Mouse (Mus musculus) ES-E14 (cell line): ENCODE measurements around the gene Nubp1.

ENCODE experiments used
- CHD2 ChIP-seq: IDR thresholded peaks from 2 replicates; pipeline ENCODE4 v1.6.1; 2014; ENCODE audit warnings: mild to moderate bottlenecking, low read depth, low read length, inconsistent platforms
- HCFC1 ChIP-seq: IDR thresholded peaks from 2 replicates; pipeline ENCODE4 v1.6.1; 2012; ENCODE audit warnings: low read length, inconsistent platforms, borderline replicate concordance; ENCODE audit not compliant: insufficient read depth

DNA sequence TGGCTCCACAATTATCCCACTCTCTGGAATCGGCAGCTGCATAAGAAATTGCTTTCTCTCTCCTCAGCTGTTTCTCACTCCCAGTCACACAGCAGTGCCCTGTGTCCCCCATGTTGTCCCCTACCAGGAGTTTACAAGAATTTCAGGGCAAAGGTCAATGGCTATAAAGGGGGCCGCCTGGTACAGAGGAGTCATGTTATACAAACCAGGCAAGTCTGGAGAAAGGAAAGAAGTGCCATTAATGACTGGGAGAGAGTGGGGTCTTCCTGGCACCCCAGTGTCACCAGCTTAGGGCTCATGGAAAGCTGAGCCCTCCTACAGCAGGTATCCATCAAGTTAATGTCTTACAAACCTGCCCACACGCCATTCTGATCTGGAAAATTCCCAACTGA lies 42.8 kb downstream of the Nubp1 start:
- TF ChIP-seq CHD2 (no peak), HCFC1 (no peak)
